Mouse (Mus musculus): ENCODE data around the gene March4.

The March4 gene

GRCm38 (mm10) chr1:72530516-72531196 lies 6.1 kb downstream of the March4 start:
- DNase-seq (ENCODE audit: extremely low spot score, low spot score): no peak

GRCm38 (mm10) chr1:72529192-72529591 lies 7.5 kb downstream of the March4 start:
- no peak for DNase-seq (ENCODE audit: extremely low spot score, low spot score)

GRCm38 (mm10) chr1:72523601-72524000 lies 13.1 kb downstream of the March4 start:
- no peak for DNase-seq (ENCODE audit: extremely low spot score, low spot score)

GRCm38 (mm10) chr1:72510778-72511520 lies 25.8 kb downstream of the March4 start:
- no peak for DNase-seq (ENCODE audit: extremely low spot score, low spot score)

GRCm38 (mm10) chr1:72509551-72509950 lies 27.2 kb downstream of the March4 start:
- DNase-seq (ENCODE audit: extremely low spot score, low spot score): no peak

- DNase-seq (ENCODE audit: extremely low spot score, low spot score): no peak
These were observed 29.1 kb downstream of the March4 start for GRCm38 (mm10) chr1:72507670-72508069.

- DNase-seq (ENCODE audit: extremely low spot score, low spot score): no peak
These were observed 30.5 kb downstream of the March4 start for GRCm38 (mm10) chr1:72506202-72506601.

- no peak for DNase-seq (ENCODE audit: extremely low spot score, low spot score)
These were observed 39.1 kb downstream of the March4 start for GRCm38 (mm10) chr1:72497609-72498008.

GRCm38 (mm10) chr1:72493454-72493853 lies 43.3 kb downstream of the March4 start:
- DNase-seq (ENCODE audit: extremely low spot score, low spot score): no peak

- no peak for DNase-seq (ENCODE audit: extremely low spot score, low spot score)
These were observed 44.1 kb downstream of the March4 start for GRCm38 (mm10) chr1:72492666-72493065.

- DNase-seq (ENCODE audit: extremely low spot score, low spot score): no peak
These were observed 45.4 kb downstream of the March4 start for GRCm38 (mm10) chr1:72491307-72491706.

GRCm38 (mm10) chr1:72490801-72491200 lies 45.9 kb downstream of the March4 start:
- no peak for DNase-seq (ENCODE audit: extremely low spot score, low spot score)

GRCm38 (mm10) chr1:72490193-72490592 lies 46.5 kb downstream of the March4 start:
- no peak for DNase-seq (ENCODE audit: extremely low spot score, low spot score)

GRCm38 (mm10) chr1:72476594-72476993 lies 60.1 kb downstream of the March4 start:
- no peak for DNase-seq (ENCODE audit: extremely low spot score, low spot score)

- DNase-seq (ENCODE audit: extremely low spot score, low spot score): no peak
These were observed 67.7 kb downstream of the March4 start for GRCm38 (mm10) chr1:72469075-72469474.

- DNase-seq (ENCODE audit: extremely low spot score, low spot score): no peak
These were observed 68.2 kb downstream of the March4 start for GRCm38 (mm10) chr1:72468466-72469003.

GRCm38 (mm10) chr1:72464926-72465583 lies 71.7 kb downstream of the March4 start:
- DNase-seq (ENCODE audit: extremely low spot score, low spot score): no peak

GRCm38 (mm10) chr1:72462516-72462915 lies 74.2 kb downstream of the March4 start:
- no peak for DNase-seq (ENCODE audit: extremely low spot score, low spot score)

GRCm38 (mm10) chr1:72457652-72458051 lies 79.1 kb downstream of the March4 start:
- DNase-seq (ENCODE audit: extremely low spot score, low spot score): no peak

- no peak for DNase-seq (ENCODE audit: extremely low spot score, low spot score)
These were observed 80.8 kb downstream of the March4 start for GRCm38 (mm10) chr1:72455923-72456322.

- DNase-seq (ENCODE audit: extremely low spot score, low spot score): no peak
These were observed 82.0 kb downstream of the March4 start for GRCm38 (mm10) chr1:72454733-72455201.

- DNase-seq (ENCODE audit: extremely low spot score, low spot score): no peak
These were observed 83.9 kb downstream of the March4 start for GRCm38 (mm10) chr1:72452839-72453238.
